Mouse (Mus musculus) lung, adult 2 months (tissue): Measurements from ENCODE around the gene E130114P18Rik.

Source experiments
- CTCF ChIP-seq: fragments of 200-500 bp; IDR thresholded peaks from 2 replicates; pipeline ENCODE4 v1.5.1; 2011; ENCODE audit warnings: mild to moderate bottlenecking, low read length, control low read depth; ENCODE audit not compliant: insufficient read depth
- POLR2A ChIP-seq: fragments of 200-500 bp; IDR thresholded peaks from 2 replicates; pipeline ENCODE4 v1.6.1; 2011; ENCODE audit warnings: low read depth, mild to moderate bottlenecking, control low read depth, low read length, borderline replicate concordance; ENCODE audit errors: extremely low read depth

DNA sequence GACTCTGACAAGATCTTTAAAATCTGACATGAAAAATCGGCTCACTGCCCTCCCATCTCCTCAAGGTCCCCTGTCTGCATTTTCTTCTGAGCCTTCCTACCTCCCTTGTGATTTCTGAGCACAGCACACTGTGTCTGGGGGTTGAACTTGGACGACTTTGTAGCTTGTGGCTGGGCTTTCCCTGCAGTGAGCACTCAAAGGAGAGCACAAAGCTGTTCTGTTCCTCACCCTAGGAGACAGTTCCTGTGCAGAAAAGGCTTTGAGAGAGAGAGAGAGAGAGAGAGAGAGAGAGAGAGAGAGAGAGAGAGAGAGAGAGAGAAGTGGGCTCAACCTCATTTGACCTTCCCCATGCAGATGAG is 101.3 kb downstream of the E130114P18Rik start:
- TF ChIP-seq CTCF: no peak
- no peak for TF ChIP-seq POLR2A
